Mouse (Mus musculus) embryo, embryonic 11.5 days (tissue): Measurements from ENCODE around the gene Ugcg.

Experiments used
- DNase-seq: peaks from one replicate; pipeline ENCODE4 v3.0.0-alpha.2; 2012; ENCODE audit warnings: low read depth, low spot score

Ugcg gene

DNA sequence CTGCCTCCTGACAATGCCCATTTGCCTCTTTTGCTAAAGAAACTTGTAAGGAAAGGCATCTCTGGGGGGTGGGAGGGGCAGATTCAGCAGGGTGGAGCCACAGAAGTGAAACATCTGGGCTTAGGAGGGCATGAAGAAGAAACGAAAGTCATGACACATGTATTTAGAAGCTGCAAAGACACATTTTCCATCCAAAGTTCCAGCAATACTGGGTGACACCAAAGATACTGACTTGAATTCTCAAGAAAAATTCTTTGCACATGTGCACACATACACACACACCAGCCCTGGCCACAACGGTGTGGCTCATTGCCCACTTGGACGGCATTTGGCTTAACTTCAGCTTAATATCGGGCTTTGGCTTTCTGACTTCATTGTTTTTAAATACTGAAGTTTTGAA, 35.8 kb downstream of the Ugcg start:
- no peak for DNase-seq

DNA sequence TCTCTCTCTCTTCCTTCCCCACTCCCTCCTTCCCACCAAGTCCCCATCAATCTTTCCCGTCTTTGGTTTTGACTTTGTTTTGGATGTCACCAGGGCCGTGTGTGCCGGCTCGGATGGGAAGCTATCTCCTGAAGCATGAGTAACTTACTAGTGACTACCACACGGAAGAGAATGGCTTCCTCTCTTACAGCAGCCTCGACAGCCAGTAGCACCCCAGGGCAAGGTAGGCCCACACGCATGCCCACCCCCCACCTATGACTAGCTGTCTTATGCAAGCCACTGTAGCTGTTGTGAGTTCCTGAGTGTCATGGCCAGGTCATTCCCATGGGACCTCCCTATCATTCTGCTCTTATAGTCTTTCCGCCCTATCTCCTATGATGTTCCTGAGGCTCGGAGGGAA, 38.0 kb downstream of the Ugcg start:
- DNase-seq, result no peak

DNA sequence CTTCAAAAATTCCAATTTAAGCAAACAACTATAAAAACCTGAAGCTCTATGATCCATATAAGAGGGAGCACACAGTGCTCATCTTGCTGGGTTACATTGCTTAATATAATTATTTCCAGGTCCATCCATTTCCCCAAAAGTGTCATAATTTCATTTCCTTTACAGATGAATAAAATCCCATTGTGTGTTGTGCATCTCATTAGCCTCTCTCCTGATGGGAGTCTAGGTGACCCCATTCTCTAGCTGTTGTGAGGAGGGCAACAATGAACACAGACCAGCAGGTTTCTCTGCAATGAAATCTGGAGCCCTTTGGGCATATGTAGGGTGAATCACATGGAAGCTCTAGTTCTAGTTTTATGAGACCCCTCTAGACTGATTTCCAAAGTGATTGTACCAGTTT, 39.9 kb downstream of the Ugcg start:
- no peak for DNase-seq

DNA sequence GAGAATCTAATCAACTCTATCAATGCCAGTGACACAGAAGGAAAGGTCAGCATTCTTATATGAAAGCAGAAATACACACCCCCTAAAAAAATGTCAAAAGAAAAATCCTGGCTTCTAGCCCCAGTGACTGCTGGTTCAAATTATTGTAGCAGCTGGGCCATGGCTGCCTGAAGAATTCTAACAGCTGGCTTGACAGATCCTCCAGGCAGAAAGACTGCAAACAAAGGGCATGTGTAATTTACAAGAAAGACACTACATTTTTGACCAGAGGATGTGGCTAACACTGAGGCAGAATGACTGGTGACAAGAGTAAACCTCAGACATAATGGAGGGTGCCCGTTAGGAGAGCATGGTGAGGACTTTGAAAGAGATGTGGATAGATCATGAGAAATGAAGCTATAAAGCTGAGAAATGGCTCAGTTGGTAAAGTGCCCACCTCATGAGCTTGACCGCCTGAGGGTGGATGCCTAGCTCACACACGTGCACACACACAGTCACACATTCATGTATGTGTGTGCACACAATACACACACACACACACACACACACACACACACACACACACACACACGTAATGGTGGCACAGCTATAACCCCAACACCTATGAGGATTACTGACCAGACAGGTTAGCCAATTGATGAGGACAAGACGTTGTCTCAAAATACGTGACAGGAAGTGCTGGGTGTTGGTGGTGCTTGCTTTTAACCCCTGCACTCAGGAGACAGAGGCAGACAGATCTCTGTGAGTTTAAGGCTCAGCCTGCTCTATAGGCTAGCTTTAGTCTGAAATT, 42.4 kb downstream of the Ugcg start:
- DNase-seq, result no peak

DNA sequence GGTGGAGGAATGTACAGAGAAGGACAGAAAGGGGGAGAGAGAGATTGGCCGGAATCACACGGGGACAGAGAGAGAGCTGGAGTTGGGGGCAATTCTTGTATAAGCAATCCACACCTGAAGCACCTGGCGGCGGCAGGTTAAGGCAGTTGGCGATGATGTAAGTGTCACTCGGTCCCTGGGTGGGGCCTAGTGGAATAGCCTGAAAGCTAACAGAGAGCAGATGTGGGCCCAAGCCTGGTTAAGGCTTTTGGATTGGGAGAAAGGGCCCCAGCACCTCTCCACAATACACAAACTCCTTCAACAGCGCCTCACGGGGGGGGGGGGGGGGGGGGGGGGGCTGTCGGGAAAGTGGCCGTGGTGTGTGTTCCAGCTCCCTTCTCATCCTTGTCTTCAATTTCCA, 45.0 kb downstream of the Ugcg start:
- no peak for DNase-seq

DNA sequence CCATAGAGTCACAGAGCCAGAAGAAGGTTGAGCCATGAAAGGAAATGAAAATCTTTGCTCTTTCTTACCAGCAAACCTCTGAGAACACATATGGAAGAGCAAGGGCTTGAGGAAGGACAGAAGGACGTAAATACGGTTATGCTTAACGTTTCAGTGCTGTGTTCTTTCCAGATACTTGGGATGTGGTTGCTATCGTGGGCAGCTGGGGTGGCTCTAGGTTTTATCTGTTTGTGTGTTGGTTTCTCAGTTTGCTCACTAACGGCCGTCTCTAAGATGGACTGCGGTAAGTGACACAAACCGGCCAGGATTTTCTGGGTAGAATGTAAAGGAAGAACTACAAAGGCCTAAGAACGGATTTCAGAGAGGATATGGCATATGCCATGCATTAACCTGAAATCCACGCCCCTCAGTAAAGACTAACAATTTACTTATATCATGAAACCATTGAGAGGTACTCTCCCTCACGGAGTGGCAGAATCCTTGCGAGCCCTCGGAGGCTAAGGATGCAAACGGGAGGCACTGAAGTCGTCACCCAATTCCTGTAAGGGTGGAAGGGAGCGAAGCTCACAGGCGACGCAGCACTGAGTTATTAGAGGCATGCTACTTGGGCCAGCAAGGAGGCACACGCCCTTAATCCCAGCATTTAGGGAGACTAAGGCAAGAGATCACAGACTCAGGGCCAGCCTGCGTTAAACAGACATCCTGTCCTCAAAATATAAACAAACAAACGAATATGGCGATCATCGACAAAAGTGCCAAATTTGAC, 45.6 kb downstream of the Ugcg start:
- no peak for DNase-seq

DNA sequence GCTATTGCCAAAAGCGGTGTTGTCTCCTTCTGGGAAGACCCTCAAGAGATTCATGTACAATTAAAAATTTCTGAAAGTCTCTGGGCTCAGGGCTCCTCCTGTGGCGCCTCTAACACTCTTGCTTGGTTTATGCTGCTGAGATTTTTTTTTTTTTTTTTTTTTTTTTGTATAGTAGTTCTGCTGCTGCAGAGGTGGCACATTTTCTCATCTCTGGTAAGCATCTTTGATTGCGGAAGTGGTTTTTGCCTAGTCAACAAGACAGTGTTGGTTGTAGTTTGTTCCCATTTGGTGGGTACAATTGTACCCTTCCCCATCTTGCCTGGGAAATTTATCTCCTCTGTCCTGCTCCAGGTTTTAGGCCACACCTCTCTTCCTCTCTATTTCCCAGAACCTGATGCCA, 47.3 kb downstream of the Ugcg start:
- DNase-seq, result no peak

DNA sequence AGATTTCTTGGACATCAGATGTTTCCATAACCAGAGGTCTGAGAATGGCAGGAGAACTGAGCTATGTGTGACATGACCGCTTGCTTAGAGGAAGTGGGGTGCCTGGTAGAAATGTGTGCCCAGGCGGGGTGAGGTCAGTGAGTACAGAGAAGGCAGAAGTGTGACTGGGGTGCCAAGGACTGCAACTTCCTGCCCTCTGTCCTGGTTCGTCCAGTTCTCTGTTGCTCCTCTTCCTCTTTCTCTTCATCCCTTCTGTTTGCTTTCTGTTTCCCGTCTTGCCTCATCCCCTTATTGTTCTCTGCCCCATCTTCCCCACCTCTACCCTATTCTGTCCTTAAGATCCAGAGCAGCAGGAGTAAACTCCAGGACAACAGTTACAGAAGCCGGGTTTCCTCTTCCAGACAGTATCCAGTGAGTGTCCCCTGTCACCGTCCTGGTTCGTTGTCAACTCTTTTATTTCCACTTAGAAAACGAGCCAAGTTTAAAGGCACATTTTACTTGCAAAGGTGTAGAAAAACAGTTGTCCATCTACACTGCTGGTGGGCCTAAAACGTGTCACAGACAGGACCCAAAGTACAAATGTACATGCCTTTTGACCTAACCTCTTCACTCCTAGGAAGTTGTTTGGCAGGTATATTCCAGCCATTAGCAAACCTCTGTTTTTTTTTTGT, 49.7 kb downstream of the Ugcg start:
- no peak for DNase-seq

DNA sequence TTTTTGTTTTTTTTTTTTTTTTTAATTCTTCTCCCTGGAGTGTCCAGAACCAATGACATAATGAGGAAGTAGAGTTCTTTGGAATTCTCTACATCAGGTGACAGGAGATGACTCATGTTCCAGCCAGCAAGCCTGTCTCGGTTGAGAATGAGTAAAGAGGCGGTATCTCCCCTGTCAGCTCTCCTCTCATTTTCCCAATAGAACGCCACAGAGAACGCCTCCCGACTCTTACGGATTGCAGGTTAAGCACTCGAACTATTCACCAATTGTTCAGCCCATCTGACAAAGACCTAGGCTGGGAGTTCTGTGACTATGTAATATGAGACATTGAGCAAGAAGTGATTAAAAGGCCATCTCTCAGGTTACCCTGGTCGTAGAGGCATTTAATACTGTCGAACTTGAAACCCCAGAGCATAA, 50.3 kb downstream of the Ugcg start:
- no peak for DNase-seq

DNA sequence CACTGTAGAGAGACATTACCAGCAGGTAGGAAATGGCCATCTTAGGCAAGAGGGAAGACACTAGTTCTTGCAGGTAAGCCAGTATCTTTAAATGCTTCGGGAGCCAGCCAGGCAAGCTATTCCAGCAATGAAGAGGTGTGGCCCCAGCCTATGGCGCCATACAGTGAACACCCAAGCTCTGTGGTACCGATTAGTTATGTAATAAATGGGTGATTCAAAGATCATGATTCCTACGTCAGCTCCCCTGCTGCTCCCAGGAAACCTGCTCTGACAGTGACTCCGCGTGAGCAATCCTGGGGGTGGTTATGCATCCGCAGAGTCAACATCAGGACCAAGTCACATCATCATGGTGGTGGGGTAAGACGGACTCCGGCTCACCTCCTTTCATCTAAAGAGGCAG, 51.1 kb downstream of the Ugcg start:
- DNase-seq, result no peak

DNA sequence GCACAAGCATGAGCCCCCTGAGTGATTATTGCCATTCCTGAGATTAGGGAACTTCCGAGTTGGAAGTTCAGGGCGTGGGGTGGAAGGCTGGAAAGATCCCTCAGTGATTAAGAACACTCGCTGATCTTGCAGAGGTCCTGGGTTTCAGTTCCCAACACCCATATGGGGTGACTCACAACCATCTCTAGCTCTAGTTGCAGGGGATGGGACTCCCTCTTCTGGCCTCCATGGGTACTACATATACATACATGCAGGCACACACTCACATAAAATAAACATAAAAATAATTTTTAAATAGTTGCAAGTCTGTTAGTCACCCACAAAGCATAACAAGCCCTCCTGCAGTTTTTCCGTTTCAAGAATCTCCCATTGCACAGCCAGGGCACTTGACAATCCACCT, 52.0 kb downstream of the Ugcg start:
- DNase-seq, result no peak

DNA sequence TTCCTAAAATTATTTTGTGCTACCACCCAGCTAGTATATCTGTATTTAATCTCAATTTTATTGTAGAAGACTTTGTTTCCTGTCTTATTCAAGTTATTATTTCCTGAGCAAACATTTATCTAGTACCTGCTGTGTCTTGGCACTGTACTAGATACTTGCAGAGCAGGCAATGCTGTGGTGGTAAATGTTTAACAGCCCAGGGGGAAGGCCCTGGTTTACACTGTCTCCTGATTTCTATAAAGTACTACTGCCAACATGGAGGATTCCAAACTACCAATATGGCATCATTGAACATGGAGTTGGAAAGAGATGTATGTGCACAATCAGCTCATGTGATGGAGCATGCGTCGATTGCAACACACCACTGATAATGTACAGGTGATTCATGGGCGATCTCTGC, 53.2 kb downstream of the Ugcg start:
- no peak for DNase-seq

DNA sequence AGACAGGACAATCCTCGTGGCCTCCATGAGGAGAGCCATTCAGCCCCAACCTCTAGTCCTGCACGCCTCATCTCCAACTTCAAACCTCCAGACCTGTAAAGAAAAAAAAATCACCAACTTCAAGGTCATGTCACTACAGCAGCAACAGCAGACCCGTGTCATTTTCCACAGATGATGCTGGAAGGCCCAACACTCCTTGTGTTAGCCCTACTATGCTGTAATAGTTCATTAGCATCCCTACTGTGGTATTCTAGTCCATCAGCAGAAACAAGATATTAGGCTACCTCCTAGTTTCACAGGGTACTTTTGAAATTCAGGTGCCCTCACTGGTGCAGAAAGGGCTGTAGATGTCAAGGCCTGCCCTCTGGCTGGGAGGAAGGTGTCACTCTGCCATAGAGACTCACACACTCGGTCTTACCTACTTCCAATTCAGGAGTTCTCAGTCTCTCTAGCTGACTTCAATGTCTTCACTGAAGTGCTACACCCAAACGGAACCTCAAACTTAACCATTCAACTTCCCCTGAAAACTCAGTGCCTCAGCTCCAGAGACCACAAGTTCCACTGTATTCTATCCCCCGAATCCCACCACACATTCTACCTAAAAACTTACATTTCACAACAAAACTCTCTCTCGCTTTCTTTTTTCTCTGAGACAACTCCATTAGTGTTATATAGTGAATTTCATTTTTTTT, 54.9 kb downstream of the Ugcg start:
- DNase-seq, result no peak

DNA sequence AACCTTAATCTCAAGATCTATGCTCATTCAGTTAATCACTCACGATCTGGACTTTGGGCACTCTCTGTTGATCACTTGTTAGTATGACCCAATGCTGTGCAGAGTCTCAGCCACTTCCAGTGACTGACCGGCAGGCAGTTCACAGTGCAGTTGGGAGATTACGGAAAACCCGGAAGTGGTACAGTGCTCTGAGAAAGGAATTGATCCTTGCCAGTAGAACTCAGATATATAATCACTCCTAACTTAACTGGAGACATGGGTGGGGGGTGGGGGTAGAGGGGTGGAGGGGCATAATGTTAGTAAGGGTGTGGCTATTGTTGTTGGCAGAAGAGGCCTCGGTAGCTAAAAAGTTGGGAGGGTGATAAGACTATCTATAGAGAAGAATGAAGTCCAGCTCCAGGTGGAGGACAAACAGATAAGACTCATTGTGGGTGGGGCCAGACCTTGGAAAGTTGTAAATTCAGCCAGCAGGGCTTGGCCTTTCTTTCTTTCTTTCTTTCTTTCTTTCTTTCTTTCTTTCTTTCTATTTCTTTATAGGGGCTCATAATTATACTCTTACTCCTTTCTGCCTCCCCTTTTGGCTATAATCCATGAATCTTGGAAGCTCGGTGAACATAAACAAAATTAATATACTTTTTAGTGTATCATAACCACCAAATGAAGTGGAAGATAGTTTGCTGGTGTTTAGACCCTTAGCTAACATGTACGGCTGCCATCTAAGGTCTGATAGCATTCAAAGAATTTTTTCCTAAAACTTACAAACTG, 55.9 kb downstream of the Ugcg start:
- no peak for DNase-seq

DNA sequence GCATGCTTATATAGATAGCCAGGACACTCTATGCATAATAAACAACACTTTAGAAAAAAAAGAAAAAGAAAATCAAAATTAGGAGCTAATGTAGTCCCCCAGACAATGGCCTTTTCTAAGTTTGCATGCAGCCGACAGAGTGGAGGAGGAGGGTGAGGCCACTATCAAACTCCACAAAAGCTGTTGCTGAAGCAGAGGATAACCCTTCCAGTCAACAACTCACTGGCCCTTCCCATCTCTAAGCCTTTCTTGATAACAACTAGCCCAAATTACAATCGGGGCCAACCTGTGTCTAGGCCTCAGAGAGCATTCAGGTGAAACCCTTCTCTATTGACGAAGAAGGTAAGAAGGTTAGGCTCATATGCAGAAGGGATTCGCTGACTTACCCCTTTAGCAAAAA, 56.7 kb downstream of the Ugcg start:
- no peak for DNase-seq

DNA sequence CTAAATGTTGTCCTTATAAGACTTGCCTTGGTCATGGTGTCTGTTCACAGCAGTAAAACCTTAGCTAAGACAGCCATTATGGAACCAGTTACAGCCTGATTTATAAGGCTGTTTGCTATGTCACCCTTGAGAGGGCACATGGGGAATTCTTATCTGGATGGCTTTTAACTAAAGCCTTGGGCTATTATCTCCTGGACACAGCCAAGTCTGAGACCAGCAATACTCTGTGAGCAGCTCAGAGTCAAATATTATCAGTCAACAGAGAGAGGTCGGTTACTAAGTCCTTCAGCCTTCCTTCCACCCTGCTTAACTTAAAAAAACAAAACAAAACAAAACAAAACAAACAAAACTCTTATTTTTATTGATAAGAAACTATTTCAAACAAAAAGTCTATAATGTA, 58.5 kb downstream of the Ugcg start:
- DNase-seq, result no peak

DNA sequence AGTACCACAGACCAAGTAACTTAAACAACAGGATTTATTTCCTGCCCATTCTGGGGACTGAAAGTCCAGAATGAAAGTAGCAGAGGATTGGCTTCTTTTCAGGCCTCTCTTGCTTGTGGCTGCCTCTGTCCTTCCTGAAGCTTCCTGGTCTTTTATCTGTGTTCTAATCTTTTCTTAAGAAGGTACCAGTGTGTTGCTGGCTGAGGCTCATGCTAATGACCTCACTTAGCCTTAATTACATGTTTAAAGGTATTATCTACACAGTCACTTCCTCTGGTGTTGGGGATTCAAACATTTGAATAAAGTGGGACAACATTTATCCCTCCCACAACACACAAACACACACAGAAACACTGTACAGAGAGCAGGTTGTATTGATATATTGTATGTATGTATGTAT, 59.0 kb downstream of the Ugcg start:
- DNase-seq, result no peak

DNA sequence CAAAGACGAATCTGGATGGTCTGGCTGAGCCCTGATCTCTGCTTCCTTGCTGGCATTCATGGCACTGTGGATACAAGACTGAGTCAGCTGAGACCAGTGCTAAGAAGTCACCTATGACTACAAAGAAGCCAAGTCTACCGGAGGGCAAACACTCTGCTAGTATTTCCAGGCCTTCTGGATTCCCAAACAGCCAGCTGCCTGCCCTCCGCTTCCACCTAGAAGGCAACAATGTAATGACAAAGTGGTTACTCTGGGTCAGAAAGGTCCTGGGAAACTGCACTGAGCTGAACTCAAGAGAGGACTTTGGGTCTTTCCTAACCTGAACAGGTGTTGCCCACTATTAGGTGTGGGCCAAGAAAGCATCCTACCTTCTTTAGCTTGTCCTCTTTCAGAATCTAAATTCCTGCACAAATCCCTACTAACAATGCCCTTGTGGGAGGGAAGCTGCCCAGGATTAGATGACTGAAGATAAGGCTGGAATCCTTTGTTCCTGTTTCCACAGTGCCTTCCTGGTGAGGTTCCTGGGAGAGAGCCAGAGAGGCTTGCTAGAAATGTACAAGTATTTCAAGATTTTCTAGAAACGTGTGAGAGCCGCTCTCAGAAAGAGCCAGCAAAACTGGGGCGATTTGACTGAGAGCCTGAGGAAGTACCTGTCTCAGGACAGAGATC, 63.5 kb downstream of the Ugcg start:
- no peak for DNase-seq

DNA sequence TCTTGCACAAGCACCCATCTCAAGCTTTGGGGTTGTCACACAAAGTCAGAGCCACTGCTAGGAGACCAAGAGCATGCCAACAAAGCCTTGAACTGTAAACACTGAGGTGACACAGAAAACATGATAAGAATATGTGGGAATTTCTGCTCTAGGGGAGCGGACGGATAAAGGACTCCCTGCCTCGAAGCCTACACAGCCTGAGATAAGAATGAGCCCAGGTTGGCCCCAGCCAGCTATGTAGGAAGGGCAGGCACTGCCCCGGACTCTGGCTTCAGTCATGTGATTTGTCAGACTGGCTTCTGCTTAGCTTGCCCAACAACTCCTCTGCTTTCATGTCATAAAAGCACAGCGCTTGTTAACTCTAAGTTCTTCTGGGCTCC, 64.0 kb downstream of the Ugcg start:
- no peak for DNase-seq

DNA sequence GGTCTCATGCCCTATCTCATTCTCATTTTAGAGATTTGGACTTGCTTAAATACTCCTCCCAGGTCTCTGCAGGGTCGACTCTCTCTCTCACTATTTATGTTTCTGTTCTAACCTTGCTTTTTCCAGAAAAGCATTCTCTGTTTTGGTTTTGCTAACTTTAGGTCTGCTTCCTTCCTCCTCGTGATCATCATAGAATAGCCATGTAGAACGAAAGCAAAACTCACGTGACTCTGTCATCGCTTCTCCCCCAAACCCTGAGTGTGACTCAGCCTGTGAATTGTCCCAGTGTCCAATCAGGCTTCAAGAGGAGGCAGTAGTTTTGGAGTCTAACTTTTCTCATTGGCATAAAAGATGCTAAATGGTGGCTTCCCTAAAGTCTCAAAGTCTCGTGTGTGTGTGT, 65.3 kb downstream of the Ugcg start:
- no peak for DNase-seq

DNA sequence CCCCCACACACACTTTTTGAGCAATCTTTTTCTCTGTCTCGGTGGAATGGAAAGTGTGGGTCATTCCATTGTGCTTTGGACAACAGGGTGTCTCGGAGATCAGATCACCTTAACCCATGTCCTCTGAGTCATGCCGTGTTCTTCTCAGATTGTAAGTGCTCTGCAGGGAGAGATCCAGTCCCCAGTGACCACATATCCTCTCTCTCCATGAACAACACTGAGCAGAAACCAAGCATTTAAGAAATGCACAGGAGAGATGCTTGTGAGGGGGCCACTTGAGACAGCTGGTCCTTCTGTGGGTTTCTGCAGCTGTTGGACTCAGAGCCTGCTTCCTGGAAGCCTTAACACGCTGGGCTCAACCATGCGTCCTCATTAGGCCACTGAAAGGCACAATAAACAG, 66.9 kb downstream of the Ugcg start:
- no peak for DNase-seq
